Mouse (Mus musculus): ENCODE measurements around the gene Sspo. TPM values are rescaled to one million over a fixed set of nuclear protein-coding genes. Genes with fewer than 3 reads are reported as not detected.
A peak's percentile ranks its signal among the peaks of the same experiment; 100 is the strongest.

The Sspo gene
- polyA plus RNA-seq, 1 experiment from 2014 or later: 0.53 TPM

GRCm38 (mm10) chr6:48432893-48433816 lies 14.9 kb upstream of the Sspo start:
- 50% methylated on average over 12 of the region's 12 CpGs for WGBS
- no peak overlapping the region for H3K27ac ChIP-seq (ENCODE audit: low read depth, low read length)
- ATAC-seq (ENCODE audit: low FRiP score, low TSS enrichment): no peak

DNA sequence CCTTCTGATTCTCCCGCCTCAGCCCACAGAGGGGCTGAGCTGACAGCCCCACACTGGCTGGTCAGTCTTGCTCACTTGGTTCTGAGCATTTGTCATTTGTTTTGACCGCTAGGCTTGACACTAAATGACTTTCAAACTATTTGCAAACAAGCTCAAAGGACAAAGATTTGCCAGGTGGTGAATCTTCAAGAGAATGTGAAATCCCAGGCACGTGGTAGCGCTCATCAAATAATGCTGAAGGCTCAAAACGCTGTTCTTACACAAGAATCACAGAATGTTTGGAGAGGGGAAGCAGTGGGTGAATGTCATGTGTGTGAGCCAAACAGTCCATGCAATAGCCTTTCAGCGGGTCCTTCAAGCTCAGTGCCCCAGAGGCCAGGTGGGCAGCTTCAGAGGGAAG lies 13.4 kb upstream of the Sspo start:
- Histone ChIP-seq H3K36me3 (ENCODE audit: control insufficient read depth, insufficient read depth, low read length) (peaks cover 21% of the 10 kb centered on the region), H3K4me1 (ENCODE audit: control insufficient read depth, insufficient read depth, low read length) (peaks cover 29% of the 10 kb centered on the region), H3K9ac (ENCODE audit: low read depth, low read length) (no peak overlapping the region), H3K27ac (ENCODE audit: low read depth, low read length) (no peak overlapping the region), H3K27me3 (ENCODE audit: control insufficient read depth, insufficient read depth, low read length) (no peaks in the 10 kb centered on the region), H3K4me2 (replicated peaks; ENCODE audit: low read depth, low read length) (no peak overlapping the region), H3K4me3 (ENCODE audit: low read length) (no peak overlapping the region), H3K9me3 (ENCODE audit: control insufficient read depth, low read length) (no peaks in the 10 kb centered on the region)
- ATAC-seq (ENCODE audit: low FRiP score, low TSS enrichment): no peak
- WGBS: 61% methylated on average over 6 of the region's 6 CpGs

More at GRCm38 (mm10) chr6:48432893-48433816, 14.9 kb upstream of the Sspo start:
- H3K9ac ChIP-seq (ENCODE audit: low read depth, low read length): no peak overlapping the region
- H3K27me3 ChIP-seq (ENCODE audit: control insufficient read depth, insufficient read depth, low read length): no peaks in the 10 kb centered on the region
- peaks cover 12% of the 10 kb centered on the region for H3K36me3 ChIP-seq (ENCODE audit: control insufficient read depth, insufficient read depth, low read length)
- H3K4me3 ChIP-seq (ENCODE audit: low read length): no peak overlapping the region
- H3K4me2 ChIP-seq (replicated peaks; ENCODE audit: low read depth, low read length): no peak overlapping the region
- no peaks in the 10 kb centered on the region for H3K9me3 ChIP-seq (ENCODE audit: control insufficient read depth, low read length)
- peaks cover 17% of the 10 kb centered on the region for H3K4me1 ChIP-seq (ENCODE audit: control insufficient read depth, insufficient read depth, low read length)

- peaks cover 31% of the 10 kb centered on the region for H3K4me1 ChIP-seq (ENCODE audit: control insufficient read depth, insufficient read depth, low read length)
- no peak overlapping the region for H3K9ac ChIP-seq (ENCODE audit: low read depth, low read length)
- no peaks in the 10 kb centered on the region for H3K27me3 ChIP-seq (ENCODE audit: control insufficient read depth, insufficient read depth, low read length)
- peaks cover 21% of the 10 kb centered on the region for H3K36me3 ChIP-seq (ENCODE audit: control insufficient read depth, insufficient read depth, low read length)
- H3K4me3 ChIP-seq (ENCODE audit: low read length): no peak overlapping the region
- no peaks in the 10 kb centered on the region for H3K9me3 ChIP-seq (ENCODE audit: control insufficient read depth, low read length)
- WGBS: 38% methylated on average over 5 of the region's 5 CpGs
- no peak for ATAC-seq (ENCODE audit: low FRiP score, low TSS enrichment)
- no peak overlapping the region for H3K27ac ChIP-seq (ENCODE audit: low read depth, low read length)
- no peak overlapping the region for H3K4me2 ChIP-seq (replicated peaks; ENCODE audit: low read depth, low read length)
Observed at GRCm38 (mm10) chr6:48435111-48435510, 12.9 kb upstream of the Sspo start.

GRCm38 (mm10) chr6:48435706-48436349 lies 12.2 kb upstream of the Sspo start:
- no peaks in the 10 kb centered on the region for H3K9me3 ChIP-seq (ENCODE audit: control insufficient read depth, low read length)
- H3K27me3 ChIP-seq (ENCODE audit: control insufficient read depth, insufficient read depth, low read length): no peaks in the 10 kb centered on the region
- no peak overlapping the region for H3K4me2 ChIP-seq (replicated peaks; ENCODE audit: low read depth, low read length)
- 70% methylated on average over 5 of the region's 5 CpGs for WGBS
- ATAC-seq (ENCODE audit: low FRiP score, low TSS enrichment): no peak
- H3K4me3 ChIP-seq (ENCODE audit: low read length): no peak overlapping the region
- no peak overlapping the region for H3K27ac ChIP-seq (ENCODE audit: low read depth, low read length)
- H3K4me1 ChIP-seq (ENCODE audit: control insufficient read depth, insufficient read depth, low read length): peaks cover 34% of the 10 kb centered on the region
- peaks cover 21% of the 10 kb centered on the region for H3K36me3 ChIP-seq (ENCODE audit: control insufficient read depth, insufficient read depth, low read length)
- no peak overlapping the region for H3K9ac ChIP-seq (ENCODE audit: low read depth, low read length)

DNA sequence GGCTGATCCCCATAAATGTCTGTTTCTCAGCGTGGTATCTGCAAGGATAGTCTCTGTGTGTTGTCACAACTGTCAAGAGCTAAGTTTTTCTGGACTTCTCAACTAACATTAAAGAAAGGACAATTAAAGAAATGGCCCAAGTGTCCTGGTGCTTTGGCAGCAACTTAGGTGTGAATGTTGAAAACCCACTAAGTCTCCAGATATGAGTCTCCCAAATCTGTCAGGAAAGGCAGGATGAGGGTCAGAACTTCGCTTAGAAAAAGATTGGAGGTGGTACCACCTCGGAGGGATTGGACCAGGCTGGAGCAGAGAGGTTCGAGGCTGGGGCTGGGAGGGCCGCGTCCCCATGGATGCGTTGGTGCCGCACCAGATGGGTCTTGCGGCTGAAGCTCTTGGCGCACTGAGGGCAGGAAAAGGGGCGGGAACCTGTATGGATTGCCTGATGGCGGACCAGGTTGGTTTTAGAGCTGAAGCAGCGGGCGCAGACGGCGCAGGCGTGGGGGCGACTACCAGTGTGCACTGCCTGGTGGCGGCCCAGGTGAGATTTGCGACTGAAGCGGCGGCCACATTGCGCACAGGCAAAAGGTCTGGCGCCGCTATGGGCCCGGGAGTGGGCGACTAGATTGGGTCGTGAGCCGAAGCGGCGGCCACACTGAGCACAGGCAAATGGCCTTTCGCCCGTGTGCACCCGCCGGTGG lies 10.2 kb upstream of the Sspo start:
- no peak overlapping the region for H3K27ac ChIP-seq (ENCODE audit: low read depth, low read length)
- no peaks in the 10 kb centered on the region for H3K9me3 ChIP-seq (ENCODE audit: control insufficient read depth, low read length)
- H3K4me3 ChIP-seq (ENCODE audit: low read length): no peak overlapping the region
- WGBS: 60% methylated on average over 32 of the region's 35 CpGs
- peaks cover 43% of the 10 kb centered on the region for H3K4me1 ChIP-seq (ENCODE audit: control insufficient read depth, insufficient read depth, low read length)
- H3K27me3 ChIP-seq (ENCODE audit: control insufficient read depth, insufficient read depth, low read length): no peaks in the 10 kb centered on the region
- no peak for ATAC-seq (ENCODE audit: low FRiP score, low TSS enrichment)
- H3K4me2 ChIP-seq (replicated peaks; ENCODE audit: low read depth, low read length): no peak overlapping the region
- H3K36me3 ChIP-seq (ENCODE audit: control insufficient read depth, insufficient read depth, low read length): peaks cover 39% of the 10 kb centered on the region
- H3K9ac ChIP-seq (ENCODE audit: low read depth, low read length): no peak overlapping the region

GRCm38 (mm10) chr6:48438475-48439125 lies 9.4 kb upstream of the Sspo start:
- no peaks in the 10 kb centered on the region for H3K27me3 ChIP-seq (ENCODE audit: control insufficient read depth, insufficient read depth, low read length)
- H3K36me3 ChIP-seq (ENCODE audit: control insufficient read depth, insufficient read depth, low read length): peaks cover 39% of the 10 kb centered on the region
- H3K27ac ChIP-seq (ENCODE audit: low read depth, low read length): no peak overlapping the region
- no peak overlapping the region; the same call in 1 of the 2 replicates for H3K4me2 ChIP-seq (replicated peaks; ENCODE audit: low read depth, low read length)
- no peak overlapping the region for H3K4me3 ChIP-seq (ENCODE audit: low read length)
- 38% methylated on average over 55 of the region's 55 CpGs for WGBS
- no peaks in the 10 kb centered on the region for H3K9me3 ChIP-seq (ENCODE audit: control insufficient read depth, low read length)
- no peak overlapping the region; the same call in 1 of the 2 replicates for H3K9ac ChIP-seq (ENCODE audit: low read depth, low read length)
- ATAC-seq (ENCODE audit: low FRiP score, low TSS enrichment): no peak
- peaks cover 49% of the 10 kb centered on the region for H3K4me1 ChIP-seq (ENCODE audit: control insufficient read depth, insufficient read depth, low read length)

GRCm38 (mm10) chr6:48439654-48440053 lies 8.4 kb upstream of the Sspo start:
- no peak for ATAC-seq (ENCODE audit: low FRiP score, low TSS enrichment)
- peaks cover 47% of the 10 kb centered on the region for H3K4me1 ChIP-seq (ENCODE audit: control insufficient read depth, insufficient read depth, low read length)
- peak overlapping the region; percentile 67; the same call in 1 of the 2 replicates for H3K27ac ChIP-seq (ENCODE audit: low read depth, low read length)
- no peak overlapping the region for H3K4me2 ChIP-seq (replicated peaks; ENCODE audit: low read depth, low read length)
- H3K4me3 ChIP-seq (ENCODE audit: low read length): no peak overlapping the region
- H3K27me3 ChIP-seq (ENCODE audit: control insufficient read depth, insufficient read depth, low read length): no peaks in the 10 kb centered on the region
- H3K36me3 ChIP-seq (ENCODE audit: control insufficient read depth, insufficient read depth, low read length): peaks cover 39% of the 10 kb centered on the region
- H3K9me3 ChIP-seq (ENCODE audit: control insufficient read depth, low read length): no peaks in the 10 kb centered on the region
- no peak overlapping the region for H3K9ac ChIP-seq (ENCODE audit: low read depth, low read length)

DNA sequence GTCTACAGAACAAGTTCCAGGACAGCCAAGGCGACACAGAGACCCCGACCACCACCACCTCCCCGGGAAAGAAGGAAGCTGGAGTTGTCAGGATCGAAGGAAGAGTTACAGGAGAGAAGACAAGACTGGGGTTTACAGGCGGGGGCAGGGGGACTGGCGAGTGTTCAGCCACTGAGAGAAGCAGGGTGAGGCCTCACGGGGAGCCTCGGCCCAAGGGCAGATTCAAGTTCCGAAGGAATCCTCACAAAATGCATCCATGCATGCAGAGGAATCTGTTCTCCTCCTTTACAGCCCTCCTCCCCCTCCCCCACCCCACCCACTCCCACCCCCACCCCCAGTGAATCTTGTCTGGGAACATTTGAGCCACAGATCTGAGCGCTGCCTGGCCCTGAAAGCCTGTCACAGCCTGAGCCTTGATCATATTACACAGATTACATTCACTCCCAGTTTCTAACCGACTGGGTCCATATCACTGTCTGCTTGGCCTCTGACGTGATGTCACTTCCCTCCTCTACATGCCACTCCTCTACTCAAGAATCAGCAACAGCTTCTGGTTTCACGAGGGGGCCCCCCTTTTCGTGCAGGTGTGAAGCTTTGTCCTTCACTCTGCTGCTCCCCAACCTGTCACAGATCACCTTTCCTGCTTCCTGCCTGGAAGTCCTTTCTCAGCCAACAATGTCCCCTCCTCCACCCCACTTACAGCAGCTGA lies 7.6 kb upstream of the Sspo start:
- Histone ChIP-seq H3K4me3 (ENCODE audit: low read length) (no peak overlapping the region), H3K36me3 (ENCODE audit: control insufficient read depth, insufficient read depth, low read length) (peaks cover 39% of the 10 kb centered on the region), H3K27ac (ENCODE audit: low read depth, low read length) (peak overlapping the region; percentile 67), H3K4me2 (replicated peaks; ENCODE audit: low read depth, low read length) (no peak overlapping the region), H3K9ac (ENCODE audit: low read depth, low read length) (peak overlapping the region; percentile 28; the same call in 1 of the 2 replicates), H3K4me1 (ENCODE audit: control insufficient read depth, insufficient read depth, low read length) (peaks cover 40% of the 10 kb centered on the region), H3K27me3 (ENCODE audit: control insufficient read depth, insufficient read depth, low read length) (no peaks in the 10 kb centered on the region), H3K9me3 (ENCODE audit: control insufficient read depth, low read length) (no peaks in the 10 kb centered on the region)
- 23% methylated on average over 14 of the region's 14 CpGs for WGBS
- peak; percentile 4 for ATAC-seq (ENCODE audit: low FRiP score, low TSS enrichment)

Measured in kidney, embryonic 14.5 days (tissue).